Mouse (Mus musculus) kidney, adult 2 months (tissue): ENCODE measurements at regions not wholly inside any gene's neighbourhood (a gene's known extent, or its start where the extent isn't known, plus 50 kb on each side); places are given as distances from the start of the nearest gene placed in this dataset.

Experiments used
- CTCF ChIP-seq: fragments of 200-500 bp; conservative IDR thresholded peaks from 2 replicates; pipeline ENCODE4 v1.5.1; 2011; ENCODE audit warnings: low read depth, mild to moderate bottlenecking, control low read depth, low read length, moderate library complexity, mixed read lengths; ENCODE audit not compliant: insufficient read depth, insufficient read length
- POLR2A ChIP-seq: fragments of 200-500 bp; IDR thresholded peaks from one replicate; pipeline ENCODE4 v1.6.1; 2011; ENCODE audit warnings: low read depth, low read length, control low read depth

DNA sequence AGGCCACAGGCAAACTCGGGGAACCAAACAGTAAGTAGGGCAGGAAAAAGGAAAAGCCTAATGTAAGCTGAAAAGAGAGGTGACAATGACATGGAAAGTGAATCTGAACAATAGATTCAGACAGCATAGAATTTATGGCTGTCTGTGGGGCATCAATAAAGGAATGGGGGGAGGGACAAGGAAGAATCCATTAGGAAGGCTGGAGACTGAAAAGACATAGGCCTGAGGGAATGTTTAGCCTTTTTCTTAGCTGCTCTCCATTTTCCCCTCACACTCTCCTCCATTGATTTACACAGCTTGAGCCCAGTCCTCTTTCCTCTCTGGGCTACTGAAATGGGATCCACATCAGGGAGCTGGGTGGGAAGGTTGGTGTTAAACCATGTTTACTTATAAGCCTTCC lies 131.1 kb downstream of the Gm11232 start:
- no peak for TF ChIP-seq CTCF
- no peak for TF ChIP-seq POLR2A
